Mouse (Mus musculus) liver, embryonic 14.5 days (tissue): ENCODE data around the gene Jarid2. TPM values are rescaled to one million over a fixed set of nuclear protein-coding genes. Genes with fewer than 3 reads are reported as not detected.

Experiments used
- ATAC-seq: fragments of 200-750 bp; cut with Nextera tagmentation; 2 replicates; pipeline ENCODE4 v1.8.0; 2017; ENCODE audit warnings: moderate number of reproducible peaks, mild to moderate bottlenecking, moderate library complexity; ENCODE audit not compliant: insufficient read depth
- DNase-seq, 3 experiments: peaks; one replicate each; pipeline ENCODE4 v3.0.0-alpha.2; 2012 to 2013; ENCODE audit warnings: low read depth in 3 of 3, low spot score in 3 of 3
- H3K27ac ChIP-seq: fragments of 300-500 bp; sonication (generic); 2 replicates; pipeline ENCODE4 v1.5.1; 2014; ENCODE audit warnings: moderate library complexity, mild to moderate bottlenecking, control low read depth, inconsistent platforms
- H3K27me3 ChIP-seq: fragments of 300-500 bp; sonication (generic); 2 replicates; pipeline ENCODE4 v1.6.1; 2014; ENCODE audit warnings: mild to moderate bottlenecking, low read length, moderate library complexity; ENCODE audit not compliant: control insufficient read depth, insufficient read depth
- H3K36me3 ChIP-seq: fragments of 300-500 bp; sonication (generic); replicated peaks from 2 replicates; pipeline ENCODE4 v1.6.1; 2014; ENCODE audit warnings: low read depth; ENCODE audit not compliant: control insufficient read depth, insufficient read depth
- H3K4me1 ChIP-seq, 2 experiments: fragments of 200-500 bp in 1 of 2; fragments of 300-500 bp in 1 of 2; sonication (generic) in 1 of 2; replicated peaks; 2 replicates each; pipeline ENCODE4 v1.6.1; 2012 to 2014; ENCODE audit warnings: antibody characterized with exemption in 1 of 2, inconsistent platforms in 1 of 2, low read length in 1 of 2; ENCODE audit not compliant: control insufficient read depth in 2 of 2, insufficient read depth in 2 of 2
- H3K4me2 ChIP-seq: fragments of 300-500 bp; sonication (generic); 2 replicates; pipeline ENCODE4 v1.6.1; 2014; ENCODE audit warnings: low read depth, mild to moderate bottlenecking, control low read depth, moderate library complexity
- H3K4me3 ChIP-seq, 2 experiments: fragments of 200-500 bp in 1 of 2; fragments of 300-500 bp in 1 of 2; sonication (generic) in 1 of 2; 2 replicates each; pipeline ENCODE4 v1.5.1; 2012 to 2014; ENCODE audit warnings: low read depth in 2 of 2, low read length in 2 of 2, mild to moderate bottlenecking in 2 of 2, control low read depth in 1 of 2, inconsistent platforms in 1 of 2, moderate library complexity in 1 of 2; ENCODE audit not compliant: insufficient read depth in 1 of 2
- H3K9ac ChIP-seq: fragments of 300-500 bp; sonication (generic); replicated peaks from 2 replicates; pipeline ENCODE4 v1.6.1; 2014; ENCODE audit warnings: mild to moderate bottlenecking, control low read depth, moderate library complexity
- H3K9me3 ChIP-seq: fragments of 300-500 bp; sonication (generic); 2 replicates; pipeline ENCODE4 v1.6.1; 2016; ENCODE audit warnings: low read length, mixed read lengths; ENCODE audit not compliant: control insufficient read depth
- CTCF ChIP-seq: IDR thresholded peaks from 2 replicates; pipeline ENCODE4 v1.5.1; 2016; ENCODE audit warnings: antibody characterized with exemption, low read depth, control low read depth
- EP300 ChIP-seq: IDR thresholded peaks from 2 replicates; pipeline ENCODE4 v1.6.1; 2016; ENCODE audit warnings: antibody characterized with exemption, low read depth
- WGBS: fragments of 180-500 bp; shearing (Covaris S2); extraction: QIAGEN DNeasy Blood & Tissue Kit; methylation state at CpG from one replicate; pipeline ENCODE4 v1.1.7; 2014; ENCODE audit not compliant: insufficient replicate concordance; 5-methylcytosine and 5-hydroxymethylcytosine counted together
- polyA plus RNA-seq, 2 experiments: library from polyadenylated mRNA; depleted of rRNA in 1 of 2; stranded (reverse) in 1 of 2; unstranded in 1 of 2; fragments of >200 nt; fragmentation: Nextera tagmentation in 1 of 2; extraction: Ambion mirVana in 1 of 2; gene quantifications; 2 replicates each; pipeline versions ENCODE4 v1.2.1 to v1.2.3; 2012 to 2014

Jarid2 gene
- polyA plus RNA-seq, 2 experiments = 4.9 to 5.9 TPM

GRCm38 (mm10) chr13:44896211-44896610 is 166.9 kb downstream of the Jarid2 start:
- no peaks in the 10 kb centered on the region; the same call in 1 of the 2 replicates for H3K36me3 ChIP-seq
- H3K9ac ChIP-seq = no peak overlapping the region
- WGBS = 81% methylated on average over 12 of the region's 12 CpGs
- DNase-seq (no peak), ATAC-seq (no peak)
- no peak overlapping the region for H3K4me2 ChIP-seq
- no peaks in the 10 kb centered on the region for H3K4me1 ChIP-seq
- no peak for TF ChIP-seq CTCF
- no peak for TF ChIP-seq EP300
- H3K4me3 ChIP-seq = no peak overlapping the region
- no peak overlapping the region for H3K27ac ChIP-seq
- H3K9me3 ChIP-seq = no peaks in the 10 kb centered on the region
- H3K27me3 ChIP-seq = no peaks in the 10 kb centered on the region

GRCm38 (mm10) chr13:44902299-44902698 is 173.0 kb downstream of the Jarid2 start:
- no peak overlapping the region for H3K9ac ChIP-seq
- H3K36me3 ChIP-seq = peaks cover 2% of the 10 kb centered on the region
- DNase-seq (no peak), ATAC-seq (no peak)
- no peak overlapping the region for H3K27ac ChIP-seq
- no peak overlapping the region for H3K4me2 ChIP-seq
- H3K4me3 ChIP-seq = no peak overlapping the region
- no peak for TF ChIP-seq CTCF
- TF ChIP-seq EP300 = no peak
- no peaks in the 10 kb centered on the region for H3K4me1 ChIP-seq
- 83% methylated on average over 6 of the region's 6 CpGs for WGBS
- no peaks in the 10 kb centered on the region for H3K27me3 ChIP-seq
- H3K9me3 ChIP-seq = no peaks in the 10 kb centered on the region

GRCm38 (mm10) chr13:44903416-44903815 is 174.1 kb downstream of the Jarid2 start:
- ATAC-seq = no peak
- peaks cover 2% of the 10 kb centered on the region for H3K36me3 ChIP-seq

GRCm38 (mm10) chr13:44904271-44904670 is 175.0 kb downstream of the Jarid2 start:
- Histone ChIP-seq H3K36me3 (peaks cover 2% of the 10 kb centered on the region), H3K9me3 (no peaks in the 10 kb centered on the region), H3K27ac (no peak overlapping the region), H3K27me3 (no peaks in the 10 kb centered on the region), H3K9ac (no peak overlapping the region), H3K4me2 (no peak overlapping the region), H3K4me1 (no peaks in the 10 kb centered on the region), H3K4me3 (no peak overlapping the region)
- WGBS = 17% methylated on average over 1 of the region's 1 CpGs
- no peak for ATAC-seq
- TF ChIP-seq CTCF (no peak), EP300 (no peak)
- no peak for DNase-seq

More at GRCm38 (mm10) chr13:44903416-44903815, 174.1 kb downstream of the Jarid2 start:
- DNase-seq = no peak
- Histone ChIP-seq H3K4me3 (no peak overlapping the region), H3K9ac (no peak overlapping the region), H3K4me1 (no peaks in the 10 kb centered on the region), H3K9me3 (no peaks in the 10 kb centered on the region), H3K4me2 (no peak overlapping the region), H3K27me3 (no peaks in the 10 kb centered on the region), H3K27ac (no peak overlapping the region)
- TF ChIP-seq EP300 (no peak), CTCF (no peak)

- H3K9ac ChIP-seq = no peak overlapping the region
- 79% methylated on average over 11 of the region's 11 CpGs for WGBS
These were observed 176.9 kb downstream of the Jarid2 start for GRCm38 (mm10) chr13:44906141-44906540.

More at GRCm38 (mm10) chr13:44906141-44906540, 176.9 kb downstream of the Jarid2 start:
- Histone ChIP-seq H3K27me3 (no peaks in the 10 kb centered on the region), H3K27ac (no peak overlapping the region), H3K9me3 (no peaks in the 10 kb centered on the region), H3K4me3 (no peak overlapping the region), H3K4me2 (no peak overlapping the region), H3K36me3 (peaks cover 2% of the 10 kb centered on the region), H3K4me1 (peaks cover 0 to 1% of the 10 kb centered on the region in 2 experiments; a peak in 2 of 4 replicates)
- TF ChIP-seq EP300 (no peak), CTCF (no peak)
- ATAC-seq (no peak), DNase-seq (no peak)
